ENCODE assay signal across 8 mouse cellular contexts in genomic region chr2:58699931-58700330, GRCm38 (mm10).
DNase-seq lines count a peak whose midpoint lies in the region; ATAC-seq and TF ChIP-seq lines count a peak whose summit lies in the region.

No protein-coding gene starts in this region.

- WGBS in thymus, adult 2 months = 48% methylated on average over 5 of the region's 5 CpGs
- WGBS in intestine, postnatal 0 days = 28% methylated on average over 5 of the region's 5 CpGs
- WGBS in midbrain, embryonic 13.5 days = 25% methylated on average over 5 of the region's 5 CpGs
- WGBS in stomach, embryonic 16.5 days = 26% methylated on average over 5 of the region's 5 CpGs

- no peak overlapping the region for H3K4me3 ChIP-seq in thymus, adult 2 months (ENCODE audit: control insufficient read depth, insufficient read depth, low read length)
- H3K4me3 ChIP-seq in intestine, postnatal 0 days (ENCODE audit: low read depth, low read length) = no peak overlapping the region
- H3K4me3 ChIP-seq in midbrain, embryonic 13.5 days (replicated peaks) = no peak overlapping the region
- no peak overlapping the region for H3K4me3 ChIP-seq in stomach, embryonic 16.5 days (replicated peaks; ENCODE audit: low read length)

- no peaks in the 10 kb centered on the region for H3K36me3 ChIP-seq in thymus, adult 2 months (ENCODE audit: control insufficient read depth, insufficient read depth, low read length)
- no peaks in the 10 kb centered on the region for H3K36me3 ChIP-seq in intestine, postnatal 0 days (ENCODE audit: control insufficient read depth, insufficient read depth)
- H3K36me3 ChIP-seq in midbrain, embryonic 13.5 days = no peaks in the 10 kb centered on the region
- H3K36me3 ChIP-seq in stomach, embryonic 16.5 days (ENCODE audit: control insufficient read depth, insufficient read depth, low read length) = no peaks in the 10 kb centered on the region

- H3K9me3 ChIP-seq in intestine, postnatal 0 days (ENCODE audit: control insufficient read depth) = no peaks in the 10 kb centered on the region
- no peaks in the 10 kb centered on the region for H3K9me3 ChIP-seq in midbrain, embryonic 13.5 days
- H3K9me3 ChIP-seq in stomach, embryonic 16.5 days (replicated peaks; ENCODE audit: control insufficient read depth, low read length) = no peaks in the 10 kb centered on the region

- 0 out of 2 replicates have a peak, but pooled peaks have one; percentile 38 for ATAC-seq in intestine, postnatal 0 days
- ATAC-seq in midbrain, embryonic 13.5 days = peak; percentile 82
- ATAC-seq in stomach, embryonic 16.5 days (ENCODE audit: insufficient read depth, low FRiP score) = peak; percentile 63; the same call in 1 of the 2 replicates

- H3K4me2 ChIP-seq in intestine, postnatal 0 days (replicated peaks; ENCODE audit: low read depth) = no peak overlapping the region
- H3K4me2 ChIP-seq in midbrain, embryonic 13.5 days (replicated peaks) = no peak overlapping the region
- no peak overlapping the region for H3K4me2 ChIP-seq in stomach, embryonic 16.5 days (ENCODE audit: low read depth, low read length)

- peak; percentile 39 for DNase-seq in thymus, adult 2 months
- no peak for DNase-seq in thymus, adult 18-20 months
- DNase-seq in embryo, embryonic 11 days = peak; percentile 84
- DNase-seq in gastrocnemius, postnatal 36 days = peak; percentile 41 to 48
- peak; percentile 56 to 83 for DNase-seq in left cerebral cortex, postnatal 10 days (ENCODE audit: extremely low spot score in 1 of 2, low spot score in 2 of 2)

- intact Hi-C loops in gastrocnemius, postnatal 36 days (cut with DNase I) = loop anchor here (5.0 kb wide), 2 partner anchors 462 to 737 kb away; partner anchors contain the start of genes Ccdc148 and Pkp4
- intact Hi-C loops in left cerebral cortex, postnatal 10 days (cut with DNase I) = loop anchor here (10.0 kb wide), 1 partner anchor 725 kb away; no protein-coding TSS in a partner anchor

- H3K27me3 ChIP-seq in thymus, adult 2 months (ENCODE audit: control insufficient read depth, insufficient read depth, low read length) = no peaks in the 10 kb centered on the region
- no peaks in the 10 kb centered on the region for H3K27me3 ChIP-seq in intestine, postnatal 0 days (replicated peaks; ENCODE audit: control insufficient read depth, insufficient read depth, low read length)
- H3K27me3 ChIP-seq in midbrain, embryonic 13.5 days = no peaks in the 10 kb centered on the region
- H3K27me3 ChIP-seq in stomach, embryonic 16.5 days (ENCODE audit: control insufficient read depth, insufficient read depth, low read length) = no peaks in the 10 kb centered on the region

- TF ChIP-seq POLR2A in thymus, adult 2 months (IDR thresholded peaks at IDR 0.05; ENCODE audit: control insufficient read depth, extremely low read depth, insufficient read depth, low read length, poor library complexity) = no peak

- no peak; the same call in 1 of the 2 replicates for TF ChIP-seq CTCF in thymus, adult 2 months (IDR thresholded peaks at IDR 0.05; ENCODE audit: borderline replicate concordance, control insufficient read depth, extremely low read depth, insufficient read depth, low read length, poor library complexity)
- peak; percentile 92 for TF ChIP-seq CTCF in intestine, postnatal 0 days (IDR thresholded peaks at IDR 0.05; ENCODE audit: low read depth)

- H3K27ac ChIP-seq in thymus, adult 2 months (ENCODE audit: control insufficient read depth, insufficient read depth, low read length) = no peak overlapping the region
- no peak overlapping the region for H3K27ac ChIP-seq in intestine, postnatal 0 days (ENCODE audit: low read depth, low read length)
- H3K27ac ChIP-seq in midbrain, embryonic 13.5 days = no peak overlapping the region
- no peak overlapping the region for H3K27ac ChIP-seq in stomach, embryonic 16.5 days (ENCODE audit: low read length)

- no peaks in the 10 kb centered on the region for H3K4me1 ChIP-seq in thymus, adult 2 months (replicated peaks; ENCODE audit: control insufficient read depth, insufficient read depth, low read length)
- no peaks in the 10 kb centered on the region for H3K4me1 ChIP-seq in intestine, postnatal 0 days (replicated peaks; ENCODE audit: control insufficient read depth, insufficient read depth, low read length)
- no peaks in the 10 kb centered on the region for H3K4me1 ChIP-seq in midbrain, embryonic 13.5 days (replicated peaks)
- no peaks in the 10 kb centered on the region for H3K4me1 ChIP-seq in stomach, embryonic 16.5 days (ENCODE audit: control insufficient read depth, insufficient read depth, low read length)

- no peak overlapping the region for H3K9ac ChIP-seq in intestine, postnatal 0 days (ENCODE audit: low read depth, low read length)
- H3K9ac ChIP-seq in midbrain, embryonic 13.5 days (replicated peaks) = no peak overlapping the region
- no peak overlapping the region for H3K9ac ChIP-seq in stomach, embryonic 16.5 days (ENCODE audit: low read length)

Comparison
In these comparisons a context has a peak if more than half of its experiments do, and no peak if none do; other contexts are left out.
1. DNase-seq: peak in thymus, adult 2 months (single experiment), embryo, embryonic 11 days (single experiment), gastrocnemius, postnatal 36 days (2 of 2) and left cerebral cortex, postnatal 10 days (2 of 2); none in thymus, adult 18-20 months (0 of 2).
2. Peak in every context shown above with its lines, with median percentiles within 50 percentile points of each other: ATAC-seq.